Mouse (Mus musculus): ENCODE data around the gene Castor2. TPM values are rescaled to one million over a fixed set of nuclear protein-coding genes. Genes with fewer than 3 reads are reported as not detected.

The Castor2 gene
- total and polyA plus RNA-seq, 3 experiments: 0.46 to 1.4 TPM; not detected in 1

DNA sequence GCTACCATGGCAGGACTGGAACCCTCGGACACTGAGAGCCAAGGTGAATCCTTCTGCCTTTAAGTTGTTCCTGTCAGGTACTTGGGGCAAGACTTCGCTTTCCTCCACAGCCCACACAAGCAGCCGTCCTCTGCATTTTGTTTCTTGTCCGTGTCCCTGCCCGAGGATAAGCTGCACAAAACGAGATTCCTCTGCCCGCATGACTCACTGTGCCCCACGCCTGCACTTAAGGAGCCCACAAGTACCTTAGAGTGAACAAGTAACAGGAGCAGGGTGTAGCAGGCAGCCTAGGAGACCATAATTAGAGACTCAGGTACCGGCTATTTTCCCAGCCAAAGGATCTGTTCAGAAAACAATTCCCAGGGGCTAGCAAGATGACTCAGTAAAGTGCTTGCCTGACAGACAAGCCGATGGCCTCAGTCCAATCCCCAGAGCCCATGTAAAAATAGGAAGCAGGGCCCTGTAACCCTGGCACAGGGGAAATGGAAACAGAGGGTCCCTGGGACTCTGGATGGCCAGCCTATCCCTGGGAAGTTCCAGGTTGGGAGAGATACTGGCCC is 47.8 kb downstream of the Castor2 start:
- Histone ChIP-seq H3K4me3 (ENCODE audit: control insufficient read depth in 1 of 2, insufficient read depth in 1 of 2, low read depth in 2 of 2, low read length in 2 of 2) (no peak overlapping the region), H3K27ac (ENCODE audit: control insufficient read depth, low read depth, low read length) (no peak overlapping the region), H3K36me3 (ENCODE audit: control insufficient read depth in 1 of 2, insufficient read depth in 2 of 2, low read length in 2 of 2) (peaks cover 0 to 3% of the 10 kb centered on the region in 2 experiments; a peak in 1 of 4 replicates), H3K27me3 (ENCODE audit: control insufficient read depth in 1 of 2, insufficient read depth in 2 of 2, low read length in 2 of 2) (no peaks in the 10 kb centered on the region), H3K9me3 (replicated peaks; ENCODE audit: insufficient read depth, low read length) (no peaks in the 10 kb centered on the region), H3K9ac (ENCODE audit: control insufficient read depth, low read depth, low read length, poor library complexity, severe bottlenecking) (no peak overlapping the region), H3K79me2 (ENCODE audit: control insufficient read depth, insufficient read depth, low read length, poor library complexity) (no peaks in the 10 kb centered on the region), H3K4me1 (ENCODE audit: control insufficient read depth in 1 of 2, insufficient read depth in 2 of 2, low read length in 2 of 2) (no peaks in the 10 kb centered on the region)
- no peak for DNase-seq (ENCODE audit: low read depth, low spot score)
- TF ChIP-seq CHD1 (IDR thresholded peaks at IDR 0.05; ENCODE audit: low read depth, low read length) (no peak), UBTF (IDR thresholded peaks at IDR 0.05; ENCODE audit: borderline replicate concordance, insufficient read depth, low read depth, low read length) (no peak), CTCF (IDR thresholded peaks at IDR 0.05 in 2 of 3, conservative IDR thresholded peaks at IDR 0.05 in 1 of 3; ENCODE audit: control insufficient read depth in 1 of 3, insufficient read depth in 1 of 3, low read depth in 2 of 3, low read length in 3 of 3, poor library complexity in 1 of 3, severe bottlenecking in 1 of 3) (no peak), MAZ (IDR thresholded peaks at IDR 0.05; ENCODE audit: low read depth, low read length) (no peak), MAFK (IDR thresholded peaks at IDR 0.05; ENCODE audit: borderline replicate concordance, low read depth, low read length) (no peak)

DNA sequence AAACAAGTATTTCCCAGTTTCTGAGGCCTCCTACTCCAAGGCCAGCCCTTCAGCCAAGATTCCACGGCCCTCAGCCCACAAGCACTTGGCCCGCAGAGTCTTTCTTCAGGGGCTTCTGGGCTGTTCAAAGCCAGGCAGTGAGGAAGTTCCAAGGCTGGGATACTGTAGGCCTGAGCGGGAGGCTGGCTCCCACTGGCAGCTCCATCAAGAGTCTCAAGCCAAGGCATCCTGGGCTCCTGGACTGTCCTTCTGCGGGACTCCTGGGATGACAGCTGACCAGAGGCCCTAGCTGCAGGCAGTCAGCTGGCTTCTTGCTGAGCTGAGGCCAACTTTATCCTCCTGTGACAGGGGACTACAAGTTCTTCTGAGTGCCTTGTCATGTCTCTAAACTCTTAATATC is 48.6 kb downstream of the Castor2 start:
- DNase-seq (ENCODE audit: low read depth, low spot score): no peak
- no peak overlapping the region for H3K9ac ChIP-seq (ENCODE audit: control insufficient read depth, low read depth, low read length, poor library complexity, severe bottlenecking)
- H3K9me3 ChIP-seq (replicated peaks; ENCODE audit: insufficient read depth, low read length): no peaks in the 10 kb centered on the region
- H3K4me3 ChIP-seq (ENCODE audit: control insufficient read depth in 1 of 2, insufficient read depth in 1 of 2, low read depth in 2 of 2, low read length in 2 of 2): no peak overlapping the region
- TF ChIP-seq MYC (IDR thresholded peaks at IDR 0.05; ENCODE audit: low read depth, low read length): no peak
- TF ChIP-seq GATA1 (IDR thresholded peaks at IDR 0.05; ENCODE audit: low read depth, low read length): no peak
- no peak for TF ChIP-seq MYB (IDR thresholded peaks at IDR 0.05; ENCODE audit: low read depth, low read length)
- TF ChIP-seq NELFE (IDR thresholded peaks at IDR 0.05; ENCODE audit: low read depth, low read length): no peak
- no peak for TF ChIP-seq TBP (IDR thresholded peaks at IDR 0.05; ENCODE audit: low read depth, low read length)
- no peak for TF ChIP-seq RAD21 (IDR thresholded peaks at IDR 0.05; ENCODE audit: low read depth, low read length)
- TF ChIP-seq POLR2A (IDR thresholded peaks at IDR 0.05; ENCODE audit: control insufficient read depth in 1 of 2, insufficient read depth in 1 of 2, low read depth in 1 of 2, low read length in 2 of 2, poor library complexity in 1 of 2): no peak
- TF ChIP-seq ELF1 (IDR thresholded peaks at IDR 0.05; ENCODE audit: low read depth, low read length): no peak
- no peak for TF ChIP-seq MAX (IDR thresholded peaks at IDR 0.05; ENCODE audit: low read length)
- no peak for TF ChIP-seq USF2 (IDR thresholded peaks at IDR 0.05; ENCODE audit: borderline replicate concordance in 1 of 2, insufficient read depth in 1 of 2, low read depth in 1 of 2, low read length in 2 of 2)
- TF ChIP-seq NRF1 (IDR thresholded peaks at IDR 0.05; ENCODE audit: insufficient read depth, low read depth, low read length, poor library complexity, severe bottlenecking): no peak
- TF ChIP-seq E2F4 (IDR thresholded peaks at IDR 0.05; ENCODE audit: borderline replicate concordance, low read depth, low read length): no peak
- no peak for TF ChIP-seq ZC3H11A (IDR thresholded peaks at IDR 0.05; ENCODE audit: low read depth, low read length)
- TF ChIP-seq CHD1 (IDR thresholded peaks at IDR 0.05; ENCODE audit: low read depth, low read length): no peak
- TF ChIP-seq MXI1 (IDR thresholded peaks at IDR 0.05; ENCODE audit: low read depth, low read length): no peak
- no peak for TF ChIP-seq ZMIZ1 (IDR thresholded peaks at IDR 0.05; ENCODE audit: low read depth, low read length)
- TF ChIP-seq SIN3A (IDR thresholded peaks at IDR 0.05; ENCODE audit: low read length): no peak
- TF ChIP-seq ETS1 (IDR thresholded peaks at IDR 0.05; ENCODE audit: low read depth, low read length): no peak
- no peak for TF ChIP-seq ZNF384 (IDR thresholded peaks at IDR 0.05; ENCODE audit: low read depth, low read length)
- TF ChIP-seq POLR2AphosphoS5 (IDR thresholded peaks at IDR 0.05; ENCODE audit: borderline replicate concordance, low read depth, low read length): no peak
- no peaks in the 10 kb centered on the region for H3K27me3 ChIP-seq (ENCODE audit: control insufficient read depth in 1 of 2, insufficient read depth in 2 of 2, low read length in 2 of 2)
- no peaks in the 10 kb centered on the region for H3K79me2 ChIP-seq (ENCODE audit: control insufficient read depth, insufficient read depth, low read length, poor library complexity)
- H3K36me3 ChIP-seq (ENCODE audit: control insufficient read depth in 1 of 2, insufficient read depth in 2 of 2, low read length in 2 of 2): peaks cover 0 to 3% of the 10 kb centered on the region in 2 experiments; a peak in 1 of 4 replicates
- no peak overlapping the region for H3K27ac ChIP-seq (ENCODE audit: control insufficient read depth, low read depth, low read length)
- no peaks in the 10 kb centered on the region for H3K4me1 ChIP-seq (ENCODE audit: control insufficient read depth in 1 of 2, insufficient read depth in 2 of 2, low read length in 2 of 2)
